Mouse (Mus musculus) c-Kit-positive CD71-negative TER-119-negative erythroid progenitor cells, embryonic 14.5 days (primary cell): ENCODE data around the gene Maats1.

Experiments
- DNase-seq: peaks from one replicate; pipeline ENCODE4 v3.0.0-alpha.2; 2013; ENCODE audit warnings: low read depth

Maats1 gene

DNA sequence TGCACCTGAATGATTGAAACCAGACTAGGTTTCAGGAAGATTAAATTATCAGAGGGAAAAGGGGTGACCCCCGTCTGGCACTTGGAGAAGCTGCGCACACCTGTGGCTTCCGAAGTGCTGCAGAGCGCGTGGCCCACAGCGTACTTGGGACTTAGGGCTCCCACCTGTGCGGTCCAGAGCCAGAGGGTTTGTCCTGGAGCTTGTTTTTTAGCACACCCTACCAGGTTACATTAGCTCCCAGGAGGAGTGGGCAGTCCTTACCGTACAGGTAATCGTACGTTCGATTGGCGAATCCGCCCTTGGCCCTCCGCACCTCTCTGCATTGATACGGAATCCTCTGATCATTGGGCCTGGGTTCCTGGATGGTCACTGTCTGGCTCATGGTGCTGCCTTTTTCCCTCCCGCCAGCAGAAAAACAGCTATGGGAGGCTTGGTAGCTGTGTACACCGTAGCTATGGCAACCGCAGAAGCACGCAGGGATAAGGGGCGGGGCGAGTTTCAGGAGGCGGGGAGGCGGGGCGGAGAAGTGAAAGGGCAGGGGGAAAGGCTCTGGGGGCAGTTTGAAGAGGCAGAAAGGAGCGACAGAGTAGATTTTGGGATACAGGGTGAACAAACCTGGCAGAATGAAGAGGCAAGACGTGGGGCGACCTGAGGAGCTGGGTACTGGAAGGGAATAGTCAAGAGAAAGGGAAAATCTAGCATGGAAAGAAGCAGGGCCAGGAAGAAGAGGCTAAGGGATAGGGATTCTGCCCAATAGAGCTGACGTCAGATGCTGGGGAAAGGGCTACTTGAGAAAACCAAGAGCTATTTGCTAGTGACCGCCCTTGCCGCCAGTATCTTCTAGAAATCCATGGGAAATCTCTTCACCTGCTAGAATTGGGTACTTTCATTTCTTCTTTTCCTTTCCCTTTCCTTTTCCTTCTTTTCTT lies at the start of gene Maats1:
TSS of gene Maats1 (minus strand) at position 748 of the 929 bp plus-strand sequence.
- DNase-seq = peak; percentile 64

- DNase-seq = no peak
Measured at GRCm38 (mm10) chr16:38390322-38390721, 48.4 kb upstream of the Maats1 start.

DNA sequence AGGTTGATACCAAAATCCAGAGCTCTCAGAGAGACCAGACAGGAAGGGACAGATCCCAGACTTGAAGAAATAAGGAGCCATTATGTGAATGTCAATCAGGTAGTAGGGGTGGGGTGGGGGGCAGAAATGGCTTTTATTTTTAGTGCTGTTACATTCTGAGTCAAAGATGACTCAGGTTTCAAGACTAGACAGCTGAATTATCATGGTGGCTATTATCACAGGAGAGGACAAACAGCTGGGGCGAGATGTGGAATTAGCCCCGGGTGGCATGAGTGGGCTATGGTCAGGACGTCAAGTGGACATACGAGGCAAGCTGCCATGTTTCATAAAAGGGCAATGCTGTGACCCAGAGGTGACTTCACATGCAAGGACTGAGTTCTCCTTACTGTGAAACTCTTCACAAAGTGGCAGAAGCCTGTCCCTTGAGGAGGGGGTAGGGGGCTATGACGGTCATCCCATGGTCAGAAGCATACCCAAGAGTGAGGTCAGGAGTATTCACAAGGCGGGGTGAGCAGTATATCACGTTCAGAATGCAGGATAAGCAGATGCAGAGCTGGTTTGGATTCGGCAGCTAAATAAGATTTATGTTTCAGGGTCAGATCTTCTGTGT lies 47.4 kb upstream of the Maats1 start:
- DNase-seq = no peak

DNA sequence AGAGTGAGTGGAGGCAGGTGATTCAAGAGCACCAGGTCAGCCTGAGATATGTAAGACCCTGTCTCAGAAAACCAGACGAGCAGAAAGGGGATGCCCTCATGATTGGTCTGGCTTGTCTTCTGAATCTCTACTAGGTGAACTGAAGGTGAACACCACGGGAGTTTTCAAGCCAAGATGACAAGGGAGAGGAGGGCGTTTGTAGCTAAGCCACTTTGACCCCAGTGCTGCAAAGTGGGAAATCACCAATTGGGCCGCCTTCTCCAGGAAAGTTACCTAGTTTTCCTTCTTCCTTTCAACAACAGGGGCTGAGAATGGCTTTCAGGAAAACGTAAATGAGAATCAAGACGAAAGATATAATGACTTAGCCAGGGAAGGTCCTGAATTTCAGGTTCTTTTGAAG lies 46.8 kb upstream of the Maats1 start:
- DNase-seq = no peak

- no peak for DNase-seq
Measured at GRCm38 (mm10) chr16:38387389-38387788, 45.4 kb upstream of the Maats1 start.

DNA sequence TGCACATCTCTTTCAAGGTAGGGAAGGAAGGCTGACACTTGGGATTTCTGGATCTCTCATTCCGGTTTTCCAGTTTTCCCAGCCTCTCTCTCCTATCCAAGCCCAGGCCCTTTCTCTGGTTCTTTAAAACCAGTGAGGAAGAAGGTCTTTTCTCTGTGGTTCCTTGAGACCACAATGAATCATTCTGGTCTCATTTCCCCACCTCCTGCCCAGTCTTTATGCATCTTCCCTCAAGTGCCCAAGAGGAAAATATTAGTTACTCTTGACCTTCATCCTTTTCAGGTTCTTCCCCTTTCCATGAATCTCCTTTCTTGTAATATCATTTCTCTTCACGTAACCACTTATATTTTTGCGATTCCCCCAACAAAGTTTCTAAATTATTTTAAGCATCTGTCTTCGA lies 43.8 kb upstream of the Maats1 start:
- no peak for DNase-seq

GRCm38 (mm10) chr16:38385184-38385634 lies 43.3 kb upstream of the Maats1 start:
- DNase-seq = no peak

- DNase-seq = no peak
Measured at GRCm38 (mm10) chr16:38383683-38384082, 41.7 kb upstream of the Maats1 start.

- DNase-seq = no peak
Measured at GRCm38 (mm10) chr16:38379926-38380325, 38.0 kb upstream of the Maats1 start.

GRCm38 (mm10) chr16:38379493-38379892 lies 37.5 kb upstream of the Maats1 start:
- no peak for DNase-seq

GRCm38 (mm10) chr16:38379088-38379487 lies 37.1 kb upstream of the Maats1 start:
- DNase-seq = no peak

GRCm38 (mm10) chr16:38378591-38378990 lies 36.6 kb upstream of the Maats1 start:
- DNase-seq = no peak

GRCm38 (mm10) chr16:38377546-38377945 lies 35.6 kb upstream of the Maats1 start:
- no peak for DNase-seq

- DNase-seq = no peak
Measured at GRCm38 (mm10) chr16:38376841-38377249, 34.9 kb upstream of the Maats1 start.

GRCm38 (mm10) chr16:38376163-38376840 lies 34.4 kb upstream of the Maats1 start:
- no peak for DNase-seq

DNA sequence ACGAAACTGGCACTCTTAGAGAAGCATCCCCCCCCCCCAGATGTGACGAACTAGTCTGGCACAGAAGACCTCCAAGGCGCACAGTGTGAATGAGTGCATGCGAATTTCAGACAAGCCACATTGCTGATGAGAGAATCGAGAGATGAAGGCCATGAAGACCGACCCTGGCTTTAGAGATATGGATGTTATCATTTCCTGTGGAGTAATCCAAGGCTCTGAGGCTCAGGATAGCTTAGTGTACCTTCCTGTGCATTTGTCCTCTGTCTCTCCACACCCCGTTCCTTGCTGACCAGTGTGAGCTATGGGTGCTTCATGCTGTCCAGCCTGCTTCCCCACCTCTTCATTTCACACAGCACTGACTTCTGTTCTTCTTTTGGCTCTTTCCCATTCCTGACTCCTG lies 33.2 kb upstream of the Maats1 start:
- DNase-seq = no peak

DNA sequence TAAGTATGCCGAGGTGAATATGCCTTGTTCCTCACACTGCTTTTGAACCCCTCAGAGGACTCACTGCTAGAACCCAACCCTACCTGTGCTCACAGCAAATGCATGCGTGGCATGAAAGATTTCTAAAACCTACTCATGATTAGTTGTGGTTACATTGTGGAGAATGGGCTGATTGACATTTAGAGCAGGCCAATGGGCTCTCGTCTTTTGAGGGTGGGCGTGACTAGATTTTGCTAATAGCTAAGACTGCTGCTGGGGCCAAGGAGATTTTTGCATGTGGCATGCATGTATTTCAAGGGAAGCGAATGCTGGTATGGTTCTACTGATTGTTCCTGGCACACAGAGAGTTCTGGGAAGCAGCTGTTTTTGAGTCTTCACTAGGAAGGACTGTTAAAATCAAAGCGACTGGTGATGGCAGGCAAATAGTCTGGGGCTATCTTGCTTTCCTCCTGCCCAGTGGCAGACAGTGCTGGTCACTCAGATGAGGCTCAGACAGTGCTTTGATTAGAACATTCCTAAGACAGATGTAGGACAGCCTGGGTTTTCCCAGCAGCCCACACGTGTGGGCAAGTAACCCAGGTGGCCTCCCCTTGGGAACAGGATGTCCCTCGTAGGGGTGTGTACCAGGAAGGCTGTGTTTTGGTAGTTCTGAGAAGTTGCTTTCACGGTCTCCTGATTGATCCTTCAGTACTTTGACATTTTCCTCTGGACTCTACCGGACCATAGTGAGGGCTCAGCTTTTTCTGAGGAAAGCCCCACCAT lies 32.6 kb upstream of the Maats1 start:
- no peak for DNase-seq

DNA sequence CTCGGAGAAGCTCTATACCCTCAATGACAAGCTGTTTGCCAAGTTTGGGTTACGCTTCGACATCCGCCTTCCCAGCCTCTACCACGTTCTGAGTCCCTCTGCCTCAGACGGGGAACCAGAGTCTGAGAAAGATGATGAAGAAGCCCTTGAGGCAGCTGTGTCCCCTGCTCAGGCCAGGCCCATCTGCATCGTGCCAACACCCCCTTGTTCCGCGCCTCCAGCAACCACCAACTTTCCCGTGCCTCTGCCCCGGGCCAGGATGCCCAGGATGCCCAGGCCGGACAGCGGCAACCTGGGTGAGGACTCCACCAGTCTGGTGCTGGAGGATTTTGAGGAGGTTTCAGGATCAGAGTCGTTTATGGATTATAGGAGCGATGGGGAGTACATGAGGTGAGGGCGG lies 32.0 kb upstream of the Maats1 start:
- no peak for DNase-seq

- DNase-seq = no peak
Measured at GRCm38 (mm10) chr16:38373439-38373838, 31.5 kb upstream of the Maats1 start.

DNA sequence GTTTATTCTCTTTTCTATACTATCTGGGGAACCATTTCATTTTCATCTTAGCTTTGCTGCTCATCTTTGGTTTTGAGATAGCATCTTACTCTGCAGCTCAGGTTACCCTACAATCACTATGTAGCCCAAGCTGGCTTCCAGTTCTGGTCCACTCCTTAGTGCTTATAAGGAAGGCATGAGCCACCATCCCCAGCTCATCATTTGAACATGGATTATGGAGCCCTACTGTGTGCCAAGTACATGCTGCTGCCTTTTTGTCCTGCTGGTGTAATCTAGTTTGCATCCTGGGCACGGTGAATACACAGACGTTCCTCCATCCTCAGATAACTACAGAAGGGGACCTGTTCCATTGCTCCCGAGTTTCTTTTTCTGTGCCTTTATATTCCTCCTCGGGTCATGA lies 30.9 kb upstream of the Maats1 start:
- DNase-seq = no peak

DNA sequence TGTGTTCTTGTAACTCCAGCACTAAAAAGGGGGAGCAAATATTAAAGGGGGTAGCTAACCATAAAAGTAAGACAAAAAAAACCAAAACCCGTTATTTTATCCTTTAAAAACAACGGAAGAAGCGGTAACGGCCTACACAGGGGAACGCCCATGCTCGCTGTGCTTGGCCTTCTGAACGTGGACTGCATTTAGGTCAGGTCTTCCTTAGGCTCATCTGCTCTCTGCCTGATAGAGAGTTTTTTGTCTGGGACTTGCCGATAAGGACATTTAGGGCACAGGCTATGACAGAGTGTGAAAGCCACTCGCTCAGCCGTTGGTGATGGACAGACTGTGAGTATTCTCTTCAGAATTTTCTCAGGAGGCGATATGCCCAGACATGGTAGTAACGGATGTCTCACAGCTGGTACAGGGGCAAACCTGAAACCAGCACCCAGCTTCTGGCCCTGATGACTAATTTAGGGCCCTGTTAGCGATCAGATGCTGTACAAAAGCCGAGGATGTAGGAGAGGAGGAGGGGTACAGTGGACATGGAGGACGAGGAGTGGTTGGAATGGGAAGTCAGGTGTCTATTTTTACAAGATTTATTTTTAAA lies 29.9 kb upstream of the Maats1 start:
- no peak for DNase-seq
